24 mouse cellular contexts compared by ENCODE assay signal in the genomic region with DNA sequence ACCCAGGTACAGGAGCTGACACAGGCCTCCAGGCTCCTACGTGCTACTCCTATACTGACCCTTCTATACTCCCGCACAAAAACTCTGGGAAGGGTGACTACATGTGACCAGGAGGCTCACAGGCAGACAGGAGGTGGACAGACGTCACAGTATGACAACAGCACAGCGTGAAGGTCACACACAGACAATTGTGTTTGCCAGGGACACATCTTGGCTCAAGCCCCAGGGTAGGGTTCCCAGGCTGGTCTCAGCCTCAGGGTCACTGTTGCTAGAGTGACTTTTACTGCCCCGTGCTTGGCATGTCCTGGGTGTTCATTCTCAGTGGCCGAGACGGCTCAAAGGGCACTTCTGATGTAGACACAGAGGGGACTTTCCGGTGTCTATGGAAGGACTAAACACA.
DNase-seq lines count a peak whose midpoint lies in the region; ATAC-seq lines count a peak whose summit lies in the region.
"Had no signal": no experiment of that assay in that cellular context is flagged by ENCODE, and none has a peak within 500 bp of the region (broad histone marks: within the 10 kb centered on the region; RNA-seq: fewer than 3 reads in every experiment).

No protein-coding gene starts in this region.

- H3K4me1 ChIP-seq in heart, embryonic 11.5 days (ENCODE audit: control insufficient read depth, insufficient read depth, low read length): peaks cover 16% of the 10 kb centered on the region
- H3K4me1 ChIP-seq in heart, embryonic 13.5 days: peaks cover 51% of the 10 kb centered on the region
- H3K4me1 ChIP-seq: embryonic facial prominence, embryonic 13.5 days; forebrain, embryonic 12.5 days; hindbrain, embryonic 15.5 days; neural tube, embryonic 15.5 days had no signal

- no peak overlapping the region for H3K27ac ChIP-seq in heart, embryonic 11.5 days (ENCODE audit: low read depth, low read length)
- 0 out of 2 replicates have a peak overlapping the region, but pooled peaks have one; percentile 15 for H3K27ac ChIP-seq in heart, embryonic 13.5 days (replicated peaks)
- H3K27ac ChIP-seq: embryonic facial prominence, embryonic 13.5 days; forebrain, embryonic 12.5 days; gastrocnemius, adult 2 months; hindbrain, embryonic 15.5 days; limb, embryonic 15.5 days; neural tube, embryonic 15.5 days; stomach, postnatal 0 days had no signal

- 81% methylated on average over 8 of the region's 8 CpGs for WGBS in heart, embryonic 11.5 days (ENCODE audit: insufficient replicate concordance)
- 78% methylated on average over 8 of the region's 8 CpGs for WGBS in heart, embryonic 13.5 days

- H3K9ac ChIP-seq in heart, embryonic 11.5 days (ENCODE audit: low read depth, low read length): no peak overlapping the region
- no peak overlapping the region for H3K9ac ChIP-seq in heart, embryonic 13.5 days
- H3K9ac ChIP-seq: embryonic facial prominence, embryonic 13.5 days; forebrain, embryonic 12.5 days; hindbrain, embryonic 15.5 days; limb, embryonic 15.5 days; neural tube, embryonic 15.5 days had no signal

- no peak overlapping the region for H3K4me3 ChIP-seq in heart, embryonic 11.5 days (ENCODE audit: low read depth, low read length)
- H3K4me3 ChIP-seq in heart, embryonic 13.5 days: no peak overlapping the region
- H3K4me3 ChIP-seq: embryonic facial prominence, embryonic 13.5 days; erythroblast, embryonic 14.5 days; forebrain, embryonic 12.5 days; gastrocnemius, adult 2 months; hindbrain, embryonic 15.5 days; limb, embryonic 15.5 days; midbrain, embryonic 10.5 days; neural tube, embryonic 15.5 days had no signal

- H3K27me3 ChIP-seq in heart, embryonic 11.5 days (ENCODE audit: control insufficient read depth, insufficient read depth, low read length): no peaks in the 10 kb centered on the region
- H3K27me3 ChIP-seq in heart, embryonic 13.5 days (replicated peaks): no peaks in the 10 kb centered on the region
- H3K27me3 ChIP-seq: embryonic facial prominence, embryonic 13.5 days; forebrain, embryonic 12.5 days; hindbrain, embryonic 15.5 days; neural tube, embryonic 15.5 days had no signal

- peak; percentile 95 for DNase-seq in heart, adult 11 months
- peak; percentile 26 for DNase-seq in ovary, adult 18-20 months (ENCODE audit: low spot score)
- DNase-seq in ovary, postnatal 10 days (ENCODE audit: low spot score): no peak
- no peak for DNase-seq in layer of hippocampus, postnatal 14 days (ENCODE audit: low spot score in 2 of 2)
- DNase-seq: cerebellum, adult 2 months; cerebellum, postnatal 25 days; gastrocnemius, adult 2 months; kidney, adult 8-10 months; kidney, postnatal 14 days; lung, adult 18-20 months; lung, postnatal 10 days; thymus, adult 2 months had no signal

- no peak overlapping the region for H3K4me2 ChIP-seq in heart, embryonic 11.5 days
- H3K4me2 ChIP-seq in heart, embryonic 13.5 days: no peak overlapping the region
- H3K4me2 ChIP-seq: embryonic facial prominence, embryonic 13.5 days; forebrain, embryonic 12.5 days; hindbrain, embryonic 15.5 days; limb, embryonic 15.5 days; neural tube, embryonic 15.5 days had no signal

- no peak for ATAC-seq in heart, embryonic 11.5 days (replicated peaks; ENCODE audit: insufficient number of reproducible peaks, low FRiP score, low TSS enrichment)
- no peak for ATAC-seq in heart, embryonic 13.5 days (ENCODE audit: extremely low read depth, insufficient number of reproducible peaks, low FRiP score, low TSS enrichment)
- no peak for ATAC-seq in activated CD4-positive, CD25-positive, alpha-beta regulatory T cell, adult 4 months
- ATAC-seq in monocyte, adult 5-6 weeks (replicated peaks; ENCODE audit: insufficient number of reproducible peaks, low FRiP score, low TSS enrichment, poor library complexity, severe bottlenecking): no peak

- H3K36me3 ChIP-seq in heart, embryonic 11.5 days (ENCODE audit: control insufficient read depth, insufficient read depth, low read length): 0 out of 2 replicates have a peak, but pooled peaks cover 2% of the 10 kb centered on the region
- H3K36me3 ChIP-seq in heart, embryonic 13.5 days: 0 out of 2 replicates have a peak, but pooled peaks cover 8% of the 10 kb centered on the region
- H3K36me3 ChIP-seq: embryonic facial prominence, embryonic 13.5 days; forebrain, embryonic 12.5 days; hindbrain, embryonic 15.5 days; limb, embryonic 15.5 days; midbrain, embryonic 10.5 days; neural tube, embryonic 15.5 days had no signal

- no peaks in the 10 kb centered on the region for H3K9me3 ChIP-seq in heart, embryonic 11.5 days (replicated peaks; ENCODE audit: control insufficient read depth, low read length)
- no peaks in the 10 kb centered on the region for H3K9me3 ChIP-seq in heart, embryonic 13.5 days
- H3K9me3 ChIP-seq: embryonic facial prominence, embryonic 13.5 days; forebrain, embryonic 12.5 days; hindbrain, embryonic 15.5 days; limb, embryonic 15.5 days; midbrain, embryonic 10.5 days; neural tube, embryonic 15.5 days had no signal

Comparison
In these comparisons a context has a peak if more than half of its experiments do, and no peak if none do; other contexts are left out.
1. DNase-seq: peak in heart, adult 11 months (single experiment) and ovary, adult 18-20 months (single experiment); none in ovary, postnatal 10 days (single experiment) and layer of hippocampus, postnatal 14 days (0 of 2).